Mouse (Mus musculus): ENCODE results near the gene Nr6a1. TPM values are rescaled to one million over a fixed set of nuclear protein-coding genes. Genes with fewer than 3 reads are reported as not detected.

Nr6a1 gene
- polyA plus RNA-seq, 1 experiment from 2014 or later, result 4.8 TPM

- no peaks in the 10 kb centered on the region for H3K9me3 ChIP-seq
- H3K4me1 ChIP-seq, result no peaks in the 10 kb centered on the region
- 70% methylated on average over 1 of the region's 1 CpGs for WGBS
- no peak overlapping the region for H3K27ac ChIP-seq
- no peaks in the 10 kb centered on the region; the same call in 1 of the 2 replicates for H3K36me3 ChIP-seq (replicated peaks)
- DNase-seq (ENCODE audit: extremely low spot score, low spot score), result no peak
- no peak overlapping the region for H3K4me3 ChIP-seq
- H3K27me3 ChIP-seq (ENCODE audit: poor library complexity, severe bottlenecking), result no peaks in the 10 kb centered on the region
These were observed 18.9 kb downstream of the Nr6a1 start for GRCm38 (mm10) chr2:38908604-38909003.

GRCm38 (mm10) chr2:38906097-38906496, 21.4 kb downstream of the Nr6a1 start:
- Histone ChIP-seq H3K9me3 (no peaks in the 10 kb centered on the region), H3K27ac (no peak overlapping the region), H3K4me3 (no peak overlapping the region), H3K27me3 (ENCODE audit: poor library complexity, severe bottlenecking) (no peaks in the 10 kb centered on the region), H3K4me1 (no peaks in the 10 kb centered on the region), H3K36me3 (replicated peaks) (no peaks in the 10 kb centered on the region; the same call in 1 of the 2 replicates)
- DNase-seq (ENCODE audit: extremely low spot score, low spot score), result no peak
- WGBS, result 90% methylated on average over 5 of the region's 5 CpGs

- H3K4me3 ChIP-seq, result no peak overlapping the region
- H3K27me3 ChIP-seq (ENCODE audit: poor library complexity, severe bottlenecking), result no peaks in the 10 kb centered on the region
- H3K36me3 ChIP-seq (replicated peaks), result peaks cover 2% of the 10 kb centered on the region; the same call in 1 of the 2 replicates
- H3K27ac ChIP-seq, result no peak overlapping the region
- no peaks in the 10 kb centered on the region for H3K9me3 ChIP-seq
- no peaks in the 10 kb centered on the region for H3K4me1 ChIP-seq
- DNase-seq (ENCODE audit: extremely low spot score, low spot score), result no peak
- WGBS, result 98% methylated on average over 1 of the region's 1 CpGs
These were observed 23.2 kb downstream of the Nr6a1 start for GRCm38 (mm10) chr2:38904290-38904689.

GRCm38 (mm10) chr2:38902866-38903265, 24.6 kb downstream of the Nr6a1 start:
- DNase-seq (ENCODE audit: extremely low spot score, low spot score), result no peak
- Histone ChIP-seq H3K27me3 (ENCODE audit: poor library complexity, severe bottlenecking) (no peaks in the 10 kb centered on the region), H3K9me3 (no peaks in the 10 kb centered on the region)

GRCm38 (mm10) chr2:38880907-38881672, 46.4 kb downstream of the Nr6a1 start:
- peaks cover 69% of the 10 kb centered on the region for H3K36me3 ChIP-seq (replicated peaks)
- no peaks in the 10 kb centered on the region for H3K4me1 ChIP-seq
- WGBS, result 84% methylated on average over 5 of the region's 5 CpGs

More at GRCm38 (mm10) chr2:38902866-38903265, 24.6 kb downstream of the Nr6a1 start:
- Histone ChIP-seq H3K36me3 (replicated peaks) (peaks cover 7% of the 10 kb centered on the region), H3K4me1 (no peaks in the 10 kb centered on the region), H3K27ac (no peak overlapping the region), H3K4me3 (no peak overlapping the region)

GRCm38 (mm10) chr2:38874544-38875108, 52.9 kb downstream of the Nr6a1 start:
- no peak for DNase-seq (ENCODE audit: extremely low spot score, low spot score)
- Histone ChIP-seq H3K4me1 (peaks cover 6% of the 10 kb centered on the region; the same call in 1 of the 2 replicates), H3K9me3 (no peaks in the 10 kb centered on the region), H3K4me3 (no peak overlapping the region), H3K27ac (no peak overlapping the region), H3K36me3 (replicated peaks) (peaks cover 75% of the 10 kb centered on the region), H3K27me3 (ENCODE audit: poor library complexity, severe bottlenecking) (no peaks in the 10 kb centered on the region)
- WGBS, result 66% methylated on average over 1 of the region's 1 CpGs

More at GRCm38 (mm10) chr2:38880907-38881672, 46.4 kb downstream of the Nr6a1 start:
- no peak for DNase-seq (ENCODE audit: extremely low spot score, low spot score)
- Histone ChIP-seq H3K27ac (no peak overlapping the region), H3K9me3 (no peaks in the 10 kb centered on the region), H3K4me3 (no peak overlapping the region), H3K27me3 (ENCODE audit: poor library complexity, severe bottlenecking) (no peaks in the 10 kb centered on the region)

- H3K27ac ChIP-seq, result no peak overlapping the region
- H3K4me3 ChIP-seq, result no peak overlapping the region
- WGBS, result 78% methylated on average over 1 of the region's 1 CpGs
- no peak for DNase-seq (ENCODE audit: extremely low spot score, low spot score)
- H3K9me3 ChIP-seq, result no peaks in the 10 kb centered on the region
- H3K4me1 ChIP-seq, result peaks cover 6% of the 10 kb centered on the region; the same call in 1 of the 2 replicates
- peaks cover 62% of the 10 kb centered on the region for H3K36me3 ChIP-seq (replicated peaks)
- H3K27me3 ChIP-seq (ENCODE audit: poor library complexity, severe bottlenecking), result no peaks in the 10 kb centered on the region
These were observed 54.8 kb downstream of the Nr6a1 start for GRCm38 (mm10) chr2:38872730-38873129.

- Histone ChIP-seq H3K9me3 (no peaks in the 10 kb centered on the region), H3K36me3 (replicated peaks) (peaks cover 63% of the 10 kb centered on the region), H3K27me3 (ENCODE audit: poor library complexity, severe bottlenecking) (no peaks in the 10 kb centered on the region), H3K4me1 (no peaks in the 10 kb centered on the region), H3K4me3 (no peak overlapping the region), H3K27ac (no peak overlapping the region)
- no peak for DNase-seq (ENCODE audit: extremely low spot score, low spot score)
- 88% methylated on average over 1 of the region's 1 CpGs for WGBS
These were observed 60.8 kb downstream of the Nr6a1 start for GRCm38 (mm10) chr2:38866711-38867110.

GRCm38 (mm10) chr2:38864011-38864410, 63.5 kb downstream of the Nr6a1 start:
- WGBS, result 71% methylated on average over 4 of the region's 4 CpGs
- Histone ChIP-seq H3K36me3 (replicated peaks) (peaks cover 79% of the 10 kb centered on the region), H3K4me3 (no peak overlapping the region), H3K27me3 (ENCODE audit: poor library complexity, severe bottlenecking) (no peaks in the 10 kb centered on the region), H3K27ac (no peak overlapping the region), H3K9me3 (no peaks in the 10 kb centered on the region), H3K4me1 (no peaks in the 10 kb centered on the region)
- no peak for DNase-seq (ENCODE audit: extremely low spot score, low spot score)

- no peak overlapping the region for H3K4me3 ChIP-seq
- H3K4me1 ChIP-seq, result no peaks in the 10 kb centered on the region
- H3K9me3 ChIP-seq, result no peaks in the 10 kb centered on the region
- WGBS, result 83% methylated on average over 1 of the region's 1 CpGs
- no peaks in the 10 kb centered on the region for H3K27me3 ChIP-seq (ENCODE audit: poor library complexity, severe bottlenecking)
- DNase-seq (ENCODE audit: extremely low spot score, low spot score), result no peak
- H3K36me3 ChIP-seq (replicated peaks), result peaks cover 88% of the 10 kb centered on the region
- H3K27ac ChIP-seq, result no peak overlapping the region
These were observed 75.7 kb downstream of the Nr6a1 start for GRCm38 (mm10) chr2:38851797-38852196.

- WGBS, result 97% methylated on average over 2 of the region's 2 CpGs
- no peaks in the 10 kb centered on the region for H3K9me3 ChIP-seq
- H3K36me3 ChIP-seq (replicated peaks), result peaks cover 90% of the 10 kb centered on the region
These were observed 81.2 kb downstream of the Nr6a1 start for GRCm38 (mm10) chr2:38846319-38846718.

GRCm38 (mm10) chr2:38835489-38835888, 92.0 kb downstream of the Nr6a1 start:
- Histone ChIP-seq H3K9me3 (no peaks in the 10 kb centered on the region), H3K4me1 (no peaks in the 10 kb centered on the region), H3K4me3 (no peak overlapping the region), H3K27me3 (ENCODE audit: poor library complexity, severe bottlenecking) (no peaks in the 10 kb centered on the region), H3K36me3 (replicated peaks) (peaks cover 91% of the 10 kb centered on the region), H3K27ac (no peak overlapping the region)
- DNase-seq (ENCODE audit: extremely low spot score, low spot score), result no peak
- 96% methylated on average over 6 of the region's 6 CpGs for WGBS

More at GRCm38 (mm10) chr2:38846319-38846718, 81.2 kb downstream of the Nr6a1 start:
- Histone ChIP-seq H3K27me3 (ENCODE audit: poor library complexity, severe bottlenecking) (no peaks in the 10 kb centered on the region), H3K27ac (no peak overlapping the region), H3K4me3 (no peak overlapping the region), H3K4me1 (no peaks in the 10 kb centered on the region)
- DNase-seq (ENCODE audit: extremely low spot score, low spot score), result no peak

GRCm38 (mm10) chr2:38831976-38832375, 95.5 kb downstream of the Nr6a1 start:
- Histone ChIP-seq H3K36me3 (replicated peaks) (peaks cover 80% of the 10 kb centered on the region), H3K4me3 (no peak overlapping the region), H3K27me3 (ENCODE audit: poor library complexity, severe bottlenecking) (no peaks in the 10 kb centered on the region), H3K27ac (no peak overlapping the region), H3K9me3 (no peaks in the 10 kb centered on the region), H3K4me1 (peaks cover 19% of the 10 kb centered on the region)
- no peak for DNase-seq (ENCODE audit: extremely low spot score, low spot score)
